Mouse (Mus musculus): Measurements from ENCODE around the gene Mecom.

Gene Mecom

GRCm38 (mm10) chr3:30508930-30509910 is 38.6 kb downstream of the Mecom start:
- DNase-seq (ENCODE audit: low read depth, low spot score): no peak
- H3K36me3 ChIP-seq (ENCODE audit: control insufficient read depth, insufficient read depth, low read length, poor library complexity, severe bottlenecking): no peaks in the 10 kb centered on the region
- peaks cover 7% of the 10 kb centered on the region; the same call in 1 of the 2 replicates for H3K27me3 ChIP-seq (ENCODE audit: control insufficient read depth, insufficient read depth, low read length, poor library complexity, severe bottlenecking)

DNA sequence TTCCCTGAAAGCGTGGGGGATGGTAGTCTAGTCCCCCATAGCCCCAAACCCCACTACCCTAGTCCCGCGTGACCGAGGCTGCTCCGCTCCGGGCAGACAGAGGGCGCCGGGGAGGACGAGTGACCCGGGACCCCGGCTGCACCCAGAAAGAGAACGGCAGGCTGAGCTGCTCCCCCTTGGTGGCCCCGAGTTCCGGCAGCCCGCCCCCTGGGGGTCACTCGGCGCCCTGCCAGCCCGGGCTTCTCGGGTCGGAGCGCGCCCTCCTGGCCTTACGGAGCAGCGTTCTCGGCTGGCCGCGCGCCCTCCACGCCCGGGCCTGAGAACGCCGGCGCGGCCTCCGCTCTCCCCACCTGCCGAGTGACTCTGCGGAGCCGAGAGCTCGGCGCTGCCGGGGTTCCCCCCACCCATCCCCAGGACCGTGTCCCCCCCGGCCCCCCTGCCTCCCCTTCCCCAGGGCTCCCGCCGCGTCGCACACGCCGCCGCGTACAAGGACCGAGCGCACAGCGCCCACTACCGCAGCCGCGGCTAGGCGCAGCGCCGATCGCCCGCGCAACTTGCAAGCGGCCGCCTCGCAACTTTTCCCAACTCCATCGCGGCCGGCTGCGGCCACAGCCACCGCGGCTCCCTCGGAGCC is 39.4 kb downstream of the Mecom start:
- peak; percentile 38 for DNase-seq (ENCODE audit: low read depth, low spot score)
- Histone ChIP-seq H3K36me3 (ENCODE audit: control insufficient read depth, insufficient read depth, low read length, poor library complexity, severe bottlenecking) (no peaks in the 10 kb centered on the region), H3K27me3 (ENCODE audit: control insufficient read depth, insufficient read depth, low read length, poor library complexity, severe bottlenecking) (peaks cover 7% of the 10 kb centered on the region; the same call in 1 of the 2 replicates)

- H3K36me3 ChIP-seq (ENCODE audit: control insufficient read depth, insufficient read depth, low read length, poor library complexity, severe bottlenecking): no peaks in the 10 kb centered on the region
- peaks cover 7% of the 10 kb centered on the region; the same call in 1 of the 2 replicates for H3K27me3 ChIP-seq (ENCODE audit: control insufficient read depth, insufficient read depth, low read length, poor library complexity, severe bottlenecking)
- no peak for DNase-seq (ENCODE audit: low read depth, low spot score)
Observed at GRCm38 (mm10) chr3:30507576-30508295, 40.1 kb downstream of the Mecom start.

DNA sequence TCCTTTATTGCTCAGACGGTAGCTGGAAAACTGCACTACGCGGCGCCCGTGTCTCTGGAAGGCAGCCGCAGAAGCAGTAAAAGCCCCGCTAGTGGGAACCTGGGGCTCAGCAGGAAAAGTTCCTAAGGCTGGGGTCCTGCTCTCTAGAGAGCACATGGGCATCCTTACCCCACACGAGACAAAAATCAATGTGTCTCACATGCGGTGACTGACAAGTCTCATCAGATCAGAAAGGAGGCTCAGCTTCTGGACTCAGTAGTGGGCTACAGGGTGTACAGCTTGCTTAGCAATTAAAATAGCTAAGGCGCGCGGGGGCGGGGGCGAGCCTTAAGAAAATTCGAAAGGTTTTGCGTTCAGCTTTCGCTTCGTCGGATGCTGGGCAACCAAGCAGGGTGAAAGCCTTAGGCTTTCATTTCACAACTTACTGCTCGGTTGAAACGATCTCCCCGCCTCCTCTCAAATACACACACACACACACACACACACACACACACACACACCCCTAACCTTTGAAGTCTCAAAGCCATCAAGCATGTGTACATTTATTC is 40.7 kb downstream of the Mecom start:
- H3K27me3 ChIP-seq (ENCODE audit: control insufficient read depth, insufficient read depth, low read length, poor library complexity, severe bottlenecking): peaks cover 7% of the 10 kb centered on the region; the same call in 1 of the 2 replicates
- H3K36me3 ChIP-seq (ENCODE audit: control insufficient read depth, insufficient read depth, low read length, poor library complexity, severe bottlenecking): no peaks in the 10 kb centered on the region
- no peak for DNase-seq (ENCODE audit: low read depth, low spot score)

DNA sequence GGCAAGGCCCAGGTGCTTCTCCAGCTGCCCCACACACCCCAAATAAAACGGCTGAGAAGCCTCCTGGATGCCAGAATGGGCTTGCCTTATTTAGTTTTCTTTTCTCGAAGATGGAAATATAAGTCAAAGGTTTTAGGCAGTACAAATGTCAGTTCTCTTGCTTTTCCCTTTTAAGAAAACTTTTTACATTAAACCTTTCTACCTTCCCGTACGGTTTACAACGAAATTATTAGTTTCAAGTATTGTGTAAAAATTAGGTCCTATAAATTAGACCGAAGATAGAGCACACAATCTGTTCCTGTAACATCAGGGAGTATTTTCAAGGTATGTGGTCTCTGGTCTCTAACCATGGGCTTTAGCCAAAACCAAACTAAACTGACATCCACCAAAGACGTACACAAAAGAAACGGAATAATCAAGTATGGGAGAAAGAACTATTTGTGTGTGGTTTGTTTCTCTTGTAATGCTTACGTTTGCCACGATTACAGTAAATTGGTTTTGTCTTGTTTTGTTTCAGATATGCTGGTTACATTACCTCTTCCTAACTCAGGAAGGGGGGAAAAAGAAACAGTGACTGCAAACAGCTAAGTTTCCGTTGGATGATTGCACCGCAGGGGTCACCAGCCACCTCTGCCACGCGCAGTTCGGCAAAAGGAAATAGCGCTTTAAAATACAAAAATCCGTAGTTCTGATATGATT is 41.3 kb downstream of the Mecom start:
- peak; percentile 23 for DNase-seq (ENCODE audit: low read depth, low spot score)
- H3K27me3 ChIP-seq (ENCODE audit: control insufficient read depth, insufficient read depth, low read length, poor library complexity, severe bottlenecking): peaks cover 7% of the 10 kb centered on the region; the same call in 1 of the 2 replicates
- H3K36me3 ChIP-seq (ENCODE audit: control insufficient read depth, insufficient read depth, low read length, poor library complexity, severe bottlenecking): no peaks in the 10 kb centered on the region

- peak; percentile 7 for DNase-seq (ENCODE audit: low read depth, low spot score)
- peaks cover 7% of the 10 kb centered on the region; the same call in 1 of the 2 replicates for H3K27me3 ChIP-seq (ENCODE audit: control insufficient read depth, insufficient read depth, low read length, poor library complexity, severe bottlenecking)
- H3K36me3 ChIP-seq (ENCODE audit: control insufficient read depth, insufficient read depth, low read length, poor library complexity, severe bottlenecking): no peaks in the 10 kb centered on the region
Observed at GRCm38 (mm10) chr3:30505741-30506251, 42.0 kb downstream of the Mecom start.

- no peaks in the 10 kb centered on the region for H3K36me3 ChIP-seq (ENCODE audit: control insufficient read depth, insufficient read depth, low read length, poor library complexity, severe bottlenecking)
- DNase-seq (ENCODE audit: low read depth, low spot score): no peak
- H3K27me3 ChIP-seq (ENCODE audit: control insufficient read depth, insufficient read depth, low read length, poor library complexity, severe bottlenecking): 0 out of 2 replicates have a peak, but pooled peaks cover 4% of the 10 kb centered on the region
Observed at GRCm38 (mm10) chr3:30504561-30504960, 43.2 kb downstream of the Mecom start.

- Histone ChIP-seq H3K36me3 (ENCODE audit: control insufficient read depth, insufficient read depth, low read length, poor library complexity, severe bottlenecking) (no peaks in the 10 kb centered on the region), H3K27me3 (ENCODE audit: control insufficient read depth, insufficient read depth, low read length, poor library complexity, severe bottlenecking) (no peaks in the 10 kb centered on the region)
- no peak for DNase-seq (ENCODE audit: low read depth, low spot score)
Observed at GRCm38 (mm10) chr3:30503821-30504220, 44.0 kb downstream of the Mecom start.

GRCm38 (mm10) chr3:30498202-30498828 is 49.5 kb downstream of the Mecom start:
- DNase-seq (ENCODE audit: low read depth, low spot score): no peak
- Histone ChIP-seq H3K36me3 (ENCODE audit: control insufficient read depth, insufficient read depth, low read length, poor library complexity, severe bottlenecking) (no peaks in the 10 kb centered on the region), H3K27me3 (ENCODE audit: control insufficient read depth, insufficient read depth, low read length, poor library complexity, severe bottlenecking) (no peaks in the 10 kb centered on the region)

DNA sequence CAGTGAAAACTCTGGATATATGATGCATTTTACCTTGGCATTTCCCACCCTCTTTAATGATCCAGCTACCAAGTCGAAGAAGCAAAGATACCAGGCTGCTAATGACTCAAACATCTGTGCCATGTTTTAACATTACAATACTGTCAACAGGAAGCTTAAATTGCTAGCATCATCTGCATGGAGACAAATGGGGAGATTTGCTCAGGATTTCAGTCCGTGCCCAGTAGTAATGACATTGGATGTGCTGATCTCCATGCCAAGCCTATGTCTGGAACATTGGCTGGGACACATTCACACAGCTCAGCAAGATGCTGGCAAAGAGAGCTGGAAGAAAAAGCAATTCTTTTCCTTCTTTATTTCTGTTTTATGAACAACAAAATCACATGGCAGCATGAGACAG is 53.4 kb downstream of the Mecom start:
- no peaks in the 10 kb centered on the region for H3K36me3 ChIP-seq (ENCODE audit: control insufficient read depth, insufficient read depth, low read length, poor library complexity, severe bottlenecking)
- DNase-seq (ENCODE audit: low read depth, low spot score): no peak
- H3K27me3 ChIP-seq (ENCODE audit: control insufficient read depth, insufficient read depth, low read length, poor library complexity, severe bottlenecking): no peaks in the 10 kb centered on the region

DNA sequence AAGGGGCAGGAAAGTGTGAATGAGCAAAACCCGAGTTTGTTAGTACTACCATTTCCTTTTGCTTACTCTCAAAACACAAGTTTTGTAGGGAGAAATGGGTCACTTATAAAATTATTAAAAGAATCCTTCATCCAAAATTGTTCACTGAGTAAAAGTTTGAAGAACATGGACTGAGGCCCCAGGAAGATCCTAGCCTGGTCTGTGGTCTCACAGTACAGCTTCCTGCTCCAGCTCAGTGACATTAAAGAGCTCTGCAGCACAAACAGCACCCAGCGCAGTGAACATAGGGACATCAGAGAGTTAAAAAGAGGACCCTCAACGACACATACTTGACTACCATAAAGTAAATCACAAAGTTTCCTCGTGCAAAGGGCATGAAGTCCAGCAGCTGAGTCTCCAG is 59.0 kb downstream of the Mecom start:
- no peak for DNase-seq (ENCODE audit: low read depth, low spot score)

GRCm38 (mm10) chr3:30486422-30486821 is 61.4 kb downstream of the Mecom start:
- Histone ChIP-seq H3K36me3 (ENCODE audit: control insufficient read depth, insufficient read depth, low read length, poor library complexity, severe bottlenecking) (no peaks in the 10 kb centered on the region), H3K27me3 (ENCODE audit: control insufficient read depth, insufficient read depth, low read length, poor library complexity, severe bottlenecking) (no peaks in the 10 kb centered on the region)
- no peak for DNase-seq (ENCODE audit: low read depth, low spot score)

More for the DNA sequence above, 59.0 kb downstream of the Mecom start:
- no peaks in the 10 kb centered on the region for H3K36me3 ChIP-seq (ENCODE audit: control insufficient read depth, insufficient read depth, low read length, poor library complexity, severe bottlenecking)
- H3K27me3 ChIP-seq (ENCODE audit: control insufficient read depth, insufficient read depth, low read length, poor library complexity, severe bottlenecking): no peaks in the 10 kb centered on the region

- Histone ChIP-seq H3K36me3 (ENCODE audit: control insufficient read depth, insufficient read depth, low read length, poor library complexity, severe bottlenecking) (no peaks in the 10 kb centered on the region), H3K27me3 (ENCODE audit: control insufficient read depth, insufficient read depth, low read length, poor library complexity, severe bottlenecking) (no peaks in the 10 kb centered on the region)
- no peak for DNase-seq (ENCODE audit: low read depth, low spot score)
Observed at GRCm38 (mm10) chr3:30483006-30483684, 64.7 kb downstream of the Mecom start.
